Mouse (Mus musculus): ENCODE measurements at regions not wholly inside any gene's neighbourhood (a gene's known extent, or its start where the extent isn't known, plus 50 kb on each side); places are given as distances from the start of the nearest gene placed in this dataset.
A peak's percentile ranks its signal among the peaks of the same experiment; 100 is the strongest.
"Not testable (repeated sequence)": the region's sequence is repeated elsewhere in the genome, so short reads cannot be mapped to it uniquely, and the experiment has no call there.

- no peak for DNase-seq (ENCODE audit: low spot score in 2 of 2)
- no peak for TF ChIP-seq CTCF (conservative IDR thresholded peaks at IDR 0.05)
- Histone ChIP-seq H3K27ac (no peak overlapping the region), H3K4me3 (no peak overlapping the region)
Measured at GRCm38 (mm10) chr13:5154911-5155310, 545.9 kb upstream of the Akr1e1 start.

GRCm38 (mm10) chr13:5159765-5160684, 551.1 kb upstream of the Akr1e1 start:
- Histone ChIP-seq H3K4me3 (no peak overlapping the region), H3K27ac (no peak overlapping the region)
- DNase-seq (ENCODE audit: low spot score in 2 of 2): no peak
- TF ChIP-seq CTCF (conservative IDR thresholded peaks at IDR 0.05): no peak

DNA sequence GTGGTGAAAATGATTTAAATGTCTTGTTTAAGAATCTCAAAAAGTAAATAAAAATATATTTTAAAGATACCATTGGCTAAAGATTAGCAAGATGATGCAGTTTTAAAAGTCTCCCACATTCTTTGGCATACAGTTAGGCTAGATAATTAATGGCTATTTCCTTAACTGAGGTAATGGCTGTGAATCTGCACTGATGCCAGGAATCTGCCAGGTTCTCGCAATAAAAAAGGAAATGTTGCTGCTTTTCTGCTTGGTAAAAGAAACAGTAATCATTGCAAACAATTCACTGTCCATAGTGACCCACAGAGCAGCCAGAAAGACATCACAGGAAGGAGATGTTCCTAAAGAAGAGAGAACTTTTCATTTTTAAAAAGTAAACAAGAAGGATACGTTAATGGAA, 557.7 kb upstream of the Akr1e1 start:
- no peak for TF ChIP-seq CTCF (conservative IDR thresholded peaks at IDR 0.05)
- Histone ChIP-seq H3K4me3 (no peak overlapping the region), H3K27ac (no peak overlapping the region)
- DNase-seq (ENCODE audit: low spot score in 2 of 2): no peak

DNA sequence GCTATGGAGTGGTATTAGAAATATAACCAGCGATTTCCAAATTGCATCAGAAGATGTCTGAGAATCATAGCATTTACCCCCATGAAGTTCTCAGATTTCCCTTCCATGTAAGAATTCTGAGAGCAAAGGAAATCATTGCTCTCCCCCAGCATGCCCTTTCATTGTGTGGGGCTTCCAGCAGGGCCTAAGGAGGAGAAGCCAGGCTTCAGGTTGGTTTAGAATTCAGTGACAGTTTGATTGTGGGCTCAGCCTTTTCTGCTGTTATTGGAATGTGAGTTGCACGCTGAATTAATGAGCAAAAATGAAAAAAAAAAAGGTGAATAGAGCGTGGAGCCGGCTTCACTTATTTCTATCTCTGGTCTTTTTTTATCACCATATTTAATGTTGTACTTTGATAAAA, 570.0 kb upstream of the Akr1e1 start:
- no peak for DNase-seq (ENCODE audit: low spot score in 2 of 2)
- H3K27ac ChIP-seq: no peak overlapping the region
- no peak for TF ChIP-seq CTCF (conservative IDR thresholded peaks at IDR 0.05)
- H3K4me3 ChIP-seq: no peak overlapping the region

DNA sequence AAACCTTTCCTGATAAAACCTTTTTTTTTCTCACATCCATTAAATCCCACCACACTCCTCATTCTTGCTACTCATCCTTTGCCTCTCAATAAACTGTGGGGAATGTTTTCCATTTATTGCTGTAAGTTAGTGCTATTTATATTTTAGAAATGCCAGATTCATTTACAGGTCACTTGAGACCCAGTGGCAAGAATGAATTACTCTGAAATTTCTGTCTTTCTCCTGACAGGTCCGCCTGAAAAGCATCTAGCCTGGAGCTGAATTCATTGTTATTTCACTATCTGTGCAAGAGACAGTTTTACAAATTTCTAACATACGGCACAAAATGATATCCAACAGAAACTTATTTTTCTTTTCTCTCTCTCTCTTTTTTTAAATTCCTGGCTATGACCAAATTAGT, 570.6 kb upstream of the Akr1e1 start:
- Histone ChIP-seq H3K27ac (no peak overlapping the region), H3K4me3 (no peak overlapping the region)
- DNase-seq (ENCODE audit: low spot score in 2 of 2): no peak
- no peak for TF ChIP-seq CTCF (conservative IDR thresholded peaks at IDR 0.05)

- not testable (repeated sequence) for H3K4me3 ChIP-seq; DNase-seq (ENCODE audit: low spot score in 2 of 2); H3K27ac ChIP-seq
Measured at GRCm38 (mm10) chr13:5185237-5185800, 576.3 kb upstream of the Akr1e1 start.

DNA sequence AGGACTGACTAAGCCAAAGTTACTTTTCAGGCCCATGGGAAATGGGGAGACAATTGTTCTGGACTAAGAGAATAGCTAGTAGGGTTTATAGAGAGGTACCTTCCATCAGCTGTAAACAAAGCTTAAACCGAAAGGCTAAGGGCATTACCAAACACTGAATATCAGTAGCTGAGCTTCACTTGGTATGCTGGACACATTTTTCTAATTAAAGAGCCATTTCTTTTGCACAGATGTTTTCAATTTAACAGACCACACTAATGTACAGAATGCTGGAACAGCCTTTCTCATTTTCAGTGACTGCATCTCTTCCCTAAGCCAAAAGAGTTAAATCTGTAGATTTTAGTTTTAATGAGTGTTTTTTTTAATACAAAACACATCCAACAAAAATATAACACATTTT, 593.8 kb upstream of the Akr1e1 start:
- DNase-seq (ENCODE audit: low spot score in 2 of 2): no peak
- no peak for TF ChIP-seq CTCF (conservative IDR thresholded peaks at IDR 0.05)
- Histone ChIP-seq H3K4me3 (no peak overlapping the region), H3K27ac (no peak overlapping the region)

GRCm38 (mm10) chr13:5204143-5204542, 595.2 kb upstream of the Akr1e1 start:
- H3K27ac ChIP-seq: no peak overlapping the region
- TF ChIP-seq CTCF (conservative IDR thresholded peaks at IDR 0.05): no peak
- no peak for DNase-seq (ENCODE audit: low spot score in 2 of 2)
- no peak overlapping the region for H3K4me3 ChIP-seq

- DNase-seq (ENCODE audit: low spot score in 2 of 2): no peak
- no peak for TF ChIP-seq CTCF (conservative IDR thresholded peaks at IDR 0.05)
- H3K4me3 ChIP-seq: no peak overlapping the region
- no peak overlapping the region for H3K27ac ChIP-seq
Measured at GRCm38 (mm10) chr13:5211659-5212058, 602.7 kb upstream of the Akr1e1 start.

DNA sequence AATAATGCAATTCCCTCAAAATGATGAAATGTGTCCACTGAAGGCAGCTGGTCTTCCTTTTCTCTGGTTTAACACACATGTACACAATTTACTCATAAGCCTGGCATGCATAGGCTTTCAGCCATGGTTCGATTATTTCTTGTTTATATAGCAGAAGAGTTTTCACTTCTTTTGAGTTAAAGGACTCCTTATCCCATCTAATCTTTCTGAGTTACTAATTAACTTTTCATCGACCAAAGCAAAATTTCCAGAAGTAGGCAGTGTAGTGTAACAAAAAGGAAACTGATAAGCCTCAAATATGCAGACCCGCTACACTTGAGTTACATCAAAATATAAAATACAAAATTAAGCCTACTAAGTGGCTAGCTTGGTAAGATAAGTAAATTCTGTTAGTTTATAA, 620.5 kb upstream of the Akr1e1 start:
- TF ChIP-seq CTCF (conservative IDR thresholded peaks at IDR 0.05): no peak
- no peak overlapping the region for H3K4me3 ChIP-seq
- no peak overlapping the region for H3K27ac ChIP-seq
- no peak for DNase-seq (ENCODE audit: low spot score in 2 of 2)

DNA sequence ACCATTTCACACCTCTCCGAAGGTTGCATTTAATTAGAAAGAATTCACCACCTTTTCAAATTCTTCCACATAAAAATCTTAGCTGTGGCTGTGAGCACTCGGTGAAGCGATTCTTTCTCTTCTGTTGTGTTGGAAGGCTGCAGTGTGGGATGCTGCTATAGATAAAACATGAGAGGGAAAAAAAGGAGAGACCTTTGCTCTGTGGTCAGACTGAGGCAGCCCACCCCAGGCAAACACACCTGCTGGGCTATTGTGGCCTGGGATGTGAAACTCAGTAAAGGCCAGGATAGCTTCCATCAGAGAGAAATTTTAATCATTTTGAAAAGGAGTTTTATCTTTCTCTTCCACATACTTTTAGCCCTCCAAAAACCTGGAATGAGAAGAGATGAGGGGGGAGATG, 625.3 kb upstream of the Akr1e1 start:
- H3K4me3 ChIP-seq: no peak overlapping the region
- TF ChIP-seq CTCF (conservative IDR thresholded peaks at IDR 0.05): no peak
- no peak overlapping the region for H3K27ac ChIP-seq
- DNase-seq (ENCODE audit: low spot score in 2 of 2): no peak

DNA sequence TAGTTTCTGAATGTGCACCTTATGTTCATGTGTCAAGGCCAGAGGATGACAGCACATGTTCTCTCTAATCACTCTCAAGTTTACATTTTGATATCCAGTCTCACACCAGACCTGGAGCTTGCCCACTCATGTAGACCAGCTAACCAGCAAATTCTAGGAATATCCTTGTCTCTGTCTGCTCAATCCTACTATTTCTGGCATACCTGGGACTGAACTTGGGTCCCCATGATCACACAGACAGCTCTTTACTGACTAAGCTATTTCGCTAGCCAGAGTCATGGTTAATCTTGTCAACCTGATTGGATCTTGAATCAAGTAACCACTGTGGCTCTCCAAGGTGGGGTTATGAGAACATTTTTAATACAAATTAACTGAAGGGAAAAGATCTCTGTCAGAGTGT, 625.9 kb upstream of the Klf6 start:
- no peak for DNase-seq (ENCODE audit: low spot score in 2 of 2)
- Histone ChIP-seq H3K4me3 (no peak overlapping the region), H3K27ac (no peak overlapping the region)
- TF ChIP-seq CTCF (conservative IDR thresholded peaks at IDR 0.05): no peak

DNA sequence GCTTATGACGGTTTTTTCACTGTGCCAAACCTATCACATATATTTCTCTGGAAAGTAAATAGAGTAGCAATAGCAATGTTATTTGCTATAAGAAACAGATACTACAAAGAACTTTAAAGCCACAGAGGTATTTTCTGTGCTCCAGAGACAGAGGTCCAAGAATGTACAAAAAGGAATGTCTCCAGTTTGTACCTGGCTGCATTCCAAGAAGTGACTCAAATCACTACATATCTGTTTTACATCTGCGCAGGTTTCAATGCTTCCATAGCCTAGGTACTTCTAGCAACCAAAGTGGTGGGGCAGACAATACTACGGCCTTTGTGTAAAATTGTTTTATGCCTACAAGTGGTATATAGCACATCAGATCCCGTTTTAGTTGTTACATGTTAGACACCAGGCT, 620.7 kb upstream of the Klf6 start:
- no peak for TF ChIP-seq CTCF (conservative IDR thresholded peaks at IDR 0.05)
- H3K27ac ChIP-seq: no peak overlapping the region

GRCm38 (mm10) chr13:5242782-5243181, 618.5 kb upstream of the Klf6 start:
- no peak for TF ChIP-seq CTCF (conservative IDR thresholded peaks at IDR 0.05)
- no peak overlapping the region for H3K27ac ChIP-seq
- no peak overlapping the region for H3K4me3 ChIP-seq
- peak in 1 of 2 experiments; percentile 27 for DNase-seq (ENCODE audit: low spot score in 2 of 2)

More for the DNA sequence above, 620.7 kb upstream of the Klf6 start:
- DNase-seq (ENCODE audit: low spot score in 2 of 2): no peak
- no peak overlapping the region for H3K4me3 ChIP-seq

All from layer of hippocampus, adult 2 months (tissue).